Mouse (Mus musculus) liver, adult 2 months (tissue): ENCODE data around the gene Dnhd1.

Experiments used
- CTCF ChIP-seq: fragments of 200-500 bp; IDR thresholded peaks from 2 replicates; pipeline ENCODE4 v1.5.1; 2011; ENCODE audit warnings: low read depth, low read length, control low read depth
- POLR2A ChIP-seq: fragments of 200-500 bp; IDR thresholded peaks from 2 replicates; pipeline ENCODE4 v1.6.1; 2011; ENCODE audit warnings: low read length, control low read depth; ENCODE audit not compliant: insufficient read depth; ENCODE audit errors: extremely low read depth

GRCm38 (mm10) chr7:105638776-105639175, 11.9 kb upstream of the Dnhd1 start:
- TF ChIP-seq CTCF, result no peak
- TF ChIP-seq POLR2A, result no peak
